Mouse (Mus musculus) testis, adult 2 months (tissue): ENCODE results near the gene Slc1a3.

Experiments
- CTCF ChIP-seq: fragments of 200-500 bp; IDR thresholded peaks from 2 replicates; pipeline ENCODE4 v1.5.1; 2012; ENCODE audit warnings: low read depth, mild to moderate bottlenecking, inconsistent platforms, low read length, moderate library complexity; ENCODE audit not compliant: control insufficient read depth, insufficient read depth, insufficient replicate concordance
- POLR2A ChIP-seq: fragments of 200-500 bp; IDR thresholded peaks from 2 replicates; pipeline ENCODE4 v1.6.1; 2012; ENCODE audit warnings: low read depth, mild to moderate bottlenecking, inconsistent platforms, low read length, moderate library complexity; ENCODE audit not compliant: control insufficient read depth

DNA sequence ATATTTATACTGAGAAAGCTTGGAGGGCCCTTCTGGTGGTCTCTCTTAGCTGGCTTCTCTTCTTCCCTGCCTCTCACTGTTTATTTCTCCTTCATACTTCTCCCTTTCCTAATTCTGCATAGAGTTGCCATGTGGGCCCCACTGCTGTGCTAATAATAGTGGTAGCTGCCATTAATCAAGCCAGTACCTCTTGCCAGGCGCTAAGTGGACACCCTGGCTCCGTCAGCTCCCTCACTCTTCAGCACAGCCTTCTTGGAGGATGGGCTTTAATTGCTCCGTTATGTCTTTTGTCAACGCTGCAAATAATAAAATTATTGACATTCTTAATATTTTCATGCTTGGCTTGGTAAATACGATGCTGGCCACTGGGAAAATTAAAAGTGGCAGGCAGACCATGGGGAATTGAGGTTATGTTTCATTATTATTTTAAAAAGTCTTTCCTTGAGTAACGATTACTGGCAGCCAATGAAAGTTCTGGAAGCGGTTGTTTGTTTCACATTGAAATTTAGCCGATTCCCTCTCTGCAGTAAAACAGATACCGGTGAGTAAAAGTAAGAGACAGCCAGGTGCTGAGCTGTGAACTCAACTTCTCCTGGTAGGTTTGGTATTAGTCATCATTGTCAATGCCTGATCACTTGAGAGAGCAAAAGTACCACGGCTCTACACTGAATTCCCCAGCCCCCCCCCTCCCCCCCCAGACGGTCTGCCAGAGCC is 94.9 kb downstream of the Slc1a3 start:
- TF ChIP-seq CTCF, result no peak
- no peak for TF ChIP-seq POLR2A
